Mouse (Mus musculus) stomach, postnatal 0 days (tissue): ENCODE data around the gene Kcnc3.

Experiments
- CTCF ChIP-seq: IDR thresholded peaks from 2 replicates; pipeline ENCODE4 v1.5.1; 2016; ENCODE audit warnings: antibody characterized with exemption, low read depth, mild to moderate bottlenecking, moderate library complexity
- EP300 ChIP-seq: optimal IDR thresholded peaks from 2 replicates; pipeline ENCODE3; 2016; ENCODE audit warnings: antibody characterized with exemption

GRCm38 (mm10) chr7:44596051-44596450 lies 5.6 kb downstream of the Kcnc3 start:
- TF ChIP-seq CTCF (no peak), EP300 (no peak)
